Comparison of ENCODE assay signal across 8 mouse cellular contexts in the genomic region with DNA sequence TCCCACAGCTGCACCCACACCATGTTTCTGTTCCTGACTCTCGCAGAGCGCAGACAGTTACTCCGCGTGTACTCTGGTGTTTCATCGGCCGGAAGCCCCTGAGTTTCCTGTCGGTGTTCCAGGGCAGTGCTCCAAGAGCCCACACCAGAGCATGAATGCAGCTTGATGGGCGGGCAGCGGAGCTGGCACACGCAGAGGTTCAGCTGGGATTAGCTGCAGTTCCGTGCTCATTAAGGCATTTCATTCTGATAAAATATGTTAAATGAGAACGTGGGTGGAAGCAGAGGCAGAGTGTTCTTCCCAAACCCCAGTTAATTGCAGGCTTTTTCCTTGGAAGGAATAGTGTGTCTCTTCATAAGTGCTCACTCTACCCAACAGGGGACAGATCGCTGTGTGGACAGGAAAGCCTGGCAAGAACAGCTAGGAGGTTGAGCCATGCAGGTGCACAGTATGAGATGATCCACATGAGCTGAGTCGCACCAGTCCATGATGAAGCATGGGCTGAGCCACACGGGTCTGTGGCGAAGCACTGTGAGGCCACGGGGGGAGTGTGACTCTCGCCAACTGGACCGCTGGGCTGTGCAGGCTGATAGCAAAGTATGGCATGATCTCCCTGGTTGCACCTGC.
DNase-seq lines count a peak whose midpoint lies in the region; ATAC-seq and TF ChIP-seq lines count a peak whose summit lies in the region.

No protein-coding gene starts in this region.

- no peaks in the 10 kb centered on the region for H3K36me3 ChIP-seq in heart, embryonic 11.5 days (ENCODE audit: control insufficient read depth, insufficient read depth, low read length)
- no peaks in the 10 kb centered on the region for H3K36me3 ChIP-seq in E14TG2a.4 (ENCODE audit: insufficient read depth, low read length)

- DNase-seq in heart, adult 11 months: no peak
- peak; percentile 74 to 80 for DNase-seq in frontal cortex, postnatal 36 days (ENCODE audit: low spot score in 2 of 2)
- peak; percentile 71 to 81 for DNase-seq in left cerebral cortex, postnatal 36 days (ENCODE audit: low spot score in 2 of 2)
- no peak for DNase-seq in spleen, adult 18-20 months
- DNase-seq in spleen, adult 12 weeks (ENCODE audit: low spot score): no peak

- 86% methylated on average over 19 of the region's 19 CpGs for WGBS in heart, embryonic 11.5 days (ENCODE audit: insufficient replicate concordance)

- no peak overlapping the region for H3K9ac ChIP-seq in heart, embryonic 11.5 days (ENCODE audit: low read depth, low read length)

- H3K9me3 ChIP-seq in heart, embryonic 11.5 days (replicated peaks; ENCODE audit: control insufficient read depth, low read length): no peaks in the 10 kb centered on the region
- H3K9me3 ChIP-seq in E14TG2a.4 (ENCODE audit: low read length): no peaks in the 10 kb centered on the region

- H3K27me3 ChIP-seq in heart, embryonic 11.5 days (ENCODE audit: control insufficient read depth, insufficient read depth, low read length): no peaks in the 10 kb centered on the region
- H3K27me3 ChIP-seq in E14TG2a.4 (ENCODE audit: insufficient read depth, low read length): peaks cover 3% of the 10 kb centered on the region; the same call in 1 of the 2 replicates

- intact Hi-C loops in left cerebral cortex, postnatal 36 days (cut with DNase I): no loop called here

- no peak overlapping the region for H3K4me2 ChIP-seq in heart, embryonic 11.5 days

- no peak for TF ChIP-seq CTCF in E14TG2a.4 (conservative IDR thresholded peaks at IDR 0.05; ENCODE audit: low read length)

- H3K4me1 ChIP-seq in heart, embryonic 11.5 days (ENCODE audit: control insufficient read depth, insufficient read depth, low read length): peaks cover 16% of the 10 kb centered on the region
- peaks cover 5% of the 10 kb centered on the region; the same call in 1 of the 2 replicates for H3K4me1 ChIP-seq in E14TG2a.4 (replicated peaks; ENCODE audit: low read depth, low read length)

- 0 out of 2 replicates have a peak, but pooled peaks have one; percentile 31 for ATAC-seq in heart, embryonic 11.5 days (replicated peaks; ENCODE audit: insufficient number of reproducible peaks, low FRiP score, low TSS enrichment)
- no peak for ATAC-seq in CD4-positive, CD25-positive, alpha-beta regulatory T cell, adult 4 months

- H3K4me3 ChIP-seq in heart, embryonic 11.5 days (ENCODE audit: low read depth, low read length): no peak overlapping the region
- H3K4me3 ChIP-seq in E14TG2a.4 (replicated peaks; ENCODE audit: low read length): peak overlapping the region; percentile 26; the same call in 1 of the 2 replicates

- no peak overlapping the region for H3K27ac ChIP-seq in heart, embryonic 11.5 days (ENCODE audit: low read depth, low read length)

Comparison
In these comparisons a context has a peak if more than half of its experiments do, and no peak if none do; other contexts are left out.
1. DNase-seq: peak in frontal cortex, postnatal 36 days (2 of 2) and left cerebral cortex, postnatal 36 days (2 of 2); none in heart, adult 11 months (single experiment), spleen, adult 18-20 months (0 of 2) and spleen, adult 12 weeks (single experiment).